Mouse (Mus musculus) cortical plate, adult 2 months (tissue): ENCODE data around the gene Tcf7l2.

ENCODE experiments used
- CTCF ChIP-seq: fragments of 200-500 bp; IDR thresholded peaks from 2 replicates; pipeline ENCODE4 v1.5.1; 2011; ENCODE audit warnings: mild to moderate bottlenecking, control low read depth, low read length; ENCODE audit not compliant: insufficient read depth; ENCODE audit errors: extremely low read depth
- POLR2A ChIP-seq: fragments of 200-500 bp; IDR thresholded peaks from 2 replicates; pipeline ENCODE4 v1.6.1; 2011; ENCODE audit warnings: mild to moderate bottlenecking, low read length, control low read depth; ENCODE audit not compliant: insufficient read depth; ENCODE audit errors: extremely low read depth

- TF ChIP-seq CTCF = no peak
- TF ChIP-seq POLR2A = no peak
These were observed 47.3 kb downstream of the Tcf7l2 start for GRCm38 (mm10) chr19:55788905-55789295.
